Mouse (Mus musculus) adipose tissue, adult 10 weeks (tissue): ENCODE measurements around the gene Entpd6. TPM values are rescaled to one million over a fixed set of nuclear protein-coding genes. Genes with fewer than 3 reads are reported as not detected.

ENCODE experiments used
- polyA plus RNA-seq: library from polyadenylated mRNA; stranded (reverse); fragments of 350-450 nt; fragmentation: Illumina TruSeq; extraction: RNeasy Lipid Tissue Mini Kit (QIAGEN cat#74804); gene quantifications from one replicate; pipeline ENCODE4 v1.2.3, GENCODE M21; 2014; ENCODE audit warnings: low read depth, low replicate concordance

Entpd6 gene
- 38.2 TPM for polyA plus RNA-seq

GRCm38 (mm10) chr2:150748854-150749253, at the start of gene Entpd6:
TSS of gene Entpd6 (plus strand) at chr2:150749042.

DNA sequence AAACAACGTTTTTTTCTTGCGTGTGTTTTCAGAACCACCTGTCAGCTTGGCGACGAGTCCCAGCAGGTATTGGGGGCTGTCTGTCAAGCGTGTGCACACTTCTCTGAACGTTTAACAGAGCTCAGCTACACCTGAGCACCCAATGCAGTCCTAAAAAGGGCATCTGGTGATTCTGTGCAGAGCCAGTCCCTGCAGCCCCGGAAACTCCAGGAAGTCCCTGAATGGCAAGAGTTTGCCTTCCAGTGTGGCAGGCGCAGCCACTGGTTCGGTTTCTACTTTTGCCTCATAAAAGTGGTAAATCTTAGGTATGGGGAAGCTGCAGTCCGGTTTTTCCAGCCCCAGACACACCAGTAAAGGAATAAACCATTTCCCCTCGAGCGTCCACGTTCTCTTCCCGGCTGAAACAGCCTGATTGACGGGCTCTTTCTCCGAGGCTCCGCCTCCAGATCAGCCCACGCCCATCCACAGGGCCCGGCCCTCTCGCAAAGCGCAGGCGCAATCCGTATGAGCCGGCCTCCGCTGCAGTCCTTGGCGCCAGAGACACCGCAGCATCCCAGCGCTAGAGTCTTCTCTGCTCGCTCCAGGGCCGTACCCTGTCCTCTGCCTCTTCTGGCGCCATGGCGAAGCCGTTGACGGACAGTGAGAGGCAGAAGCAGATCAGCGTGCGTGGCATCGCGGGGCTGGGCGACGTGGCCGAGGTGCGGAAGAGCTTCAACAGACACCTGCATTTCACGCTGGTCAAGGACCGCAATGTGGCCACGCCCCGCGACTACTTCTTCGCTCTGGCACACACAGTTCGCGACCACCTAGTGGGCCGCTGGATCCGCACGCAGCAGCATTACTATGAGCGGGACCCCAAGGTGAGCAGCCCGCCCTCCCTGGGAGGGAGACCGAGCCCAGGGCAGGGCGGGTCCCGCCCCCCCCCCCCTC, 37.7 kb downstream of the Entpd6 start, which contains the start of gene Pygb:
Pygb (plus strand) TSS at position 485 of the 930 bp plus-strand sequence.

Other genes with a start within 250 kb of the Entpd6 start
- 0.56 TPM for gene Cst7, start 178.6 kb upstream of the Entpd6 start, polyA plus RNA-seq
- 106 TPM for gene Apmap, start 140.5 kb upstream of the Entpd6 start, polyA plus RNA-seq
- gene Acss1, start 80.5 kb upstream of the Entpd6 start, polyA plus RNA-seq = 20.6 TPM
- not detected for gene Vsx1, start 59.7 kb upstream of the Entpd6 start, polyA plus RNA-seq
- 142 TPM for gene Pygb, start 37.7 kb downstream of the Entpd6 start, polyA plus RNA-seq
- gene Abhd12, start 155.7 kb downstream of the Entpd6 start, polyA plus RNA-seq = 212 TPM
- gene Gins1, start 156.4 kb downstream of the Entpd6 start, polyA plus RNA-seq = 3.1 TPM